Mouse (Mus musculus): ENCODE measurements around the gene Vmn1r205. TPM values are rescaled to one million over a fixed set of nuclear protein-coding genes. Genes with fewer than 3 reads are reported as not detected.
"Not testable (repeated sequence)": the region's sequence is repeated elsewhere in the genome, so short reads cannot be mapped to it uniquely, and the experiment has no call there.

Gene Vmn1r205
- polyA plus RNA-seq (2015; fragmentation: Nextera tagmentation; extraction: Ambion mirVana) = not detected in 2 replicates

GRCm38 (mm10) chr13:22592900-22593299 is at the start of gene Vmn1r205:
Gene Vmn1r205, minus strand, starts transcription at chr13:22593000.
- H3K27ac ChIP-seq (replicated peaks) = no peak within 1 kb of the TSS
- H3K9me3 ChIP-seq = no peaks in the 10 kb centered on the region
- no peaks in the 10 kb centered on the region for H3K36me3 ChIP-seq
- no peak for ATAC-seq (ENCODE audit: low read depth)
- H3K4me3 ChIP-seq = no peak within 1 kb of the TSS
- H3K9ac ChIP-seq = no peak within 1 kb of the TSS
- no peaks in the 10 kb centered on the region for H3K27me3 ChIP-seq
- H3K4me2 ChIP-seq = no peak within 1 kb of the TSS
- 83% methylated on average over 3 of the region's 3 CpGs for WGBS
- H3K4me1 ChIP-seq (replicated peaks) = no peaks in the 10 kb centered on the region

GRCm38 (mm10) chr13:22624151-22624550 is 31.4 kb upstream of the Vmn1r205 start, which contains the start of gene Vmn1r206:
Gene Vmn1r206, minus strand, starts transcription at chr13:22624251.
- not testable (repeated sequence) for H3K36me3 ChIP-seq; H3K4me3 ChIP-seq; H3K9ac ChIP-seq; H3K27ac ChIP-seq (replicated peaks); H3K4me2 ChIP-seq; H3K4me1 ChIP-seq (replicated peaks); H3K27me3 ChIP-seq; ATAC-seq (ENCODE audit: low read depth); H3K9me3 ChIP-seq

- WGBS = 86% methylated on average over 14 of the region's 14 CpGs
- ATAC-seq (ENCODE audit: low read depth); H3K27me3 ChIP-seq; H3K4me3 ChIP-seq; H3K36me3 ChIP-seq; H3K27ac ChIP-seq (replicated peaks); H3K9ac ChIP-seq; H3K4me2 ChIP-seq; H3K4me1 ChIP-seq (replicated peaks); H3K9me3 ChIP-seq: not testable (repeated sequence)
Observed at GRCm38 (mm10) chr13:22583336-22583735, 9.5 kb downstream of the Vmn1r205 start.

- ATAC-seq (ENCODE audit: low read depth); H3K27me3 ChIP-seq; H3K9me3 ChIP-seq; H3K36me3 ChIP-seq; H3K27ac ChIP-seq (replicated peaks); H3K4me2 ChIP-seq; H3K4me1 ChIP-seq (replicated peaks); H3K9ac ChIP-seq; H3K4me3 ChIP-seq: not testable (repeated sequence)
- 92% methylated on average over 3 of the region's 3 CpGs for WGBS
Observed at GRCm38 (mm10) chr13:22574911-22575310, 17.9 kb downstream of the Vmn1r205 start.

- WGBS = 64% methylated on average over 1 of the region's 1 CpGs
- not testable (repeated sequence) for H3K9ac ChIP-seq; H3K4me1 ChIP-seq (replicated peaks); H3K27me3 ChIP-seq; H3K4me2 ChIP-seq; H3K4me3 ChIP-seq; H3K36me3 ChIP-seq; H3K27ac ChIP-seq (replicated peaks); ATAC-seq (ENCODE audit: low read depth); H3K9me3 ChIP-seq
Observed at GRCm38 (mm10) chr13:22552898-22553297, 39.9 kb downstream of the Vmn1r205 start, which contains the start of gene Vmn1r204. Gene Vmn1r204, plus strand, starts transcription at chr13:22553198.

Other genes starting within 250 kb of the Vmn1r205 start
- not detected in 2 replicates for gene Vmn1r198, start 242.6 kb downstream of the Vmn1r205 start, polyA plus RNA-seq (2015; fragmentation: Nextera tagmentation; extraction: Ambion mirVana)
- gene Vmn1r199, start 213.2 kb downstream of the Vmn1r205 start, polyA plus RNA-seq (2015; fragmentation: Nextera tagmentation; extraction: Ambion mirVana) = not detected in 2 replicates
- gene Vmn1r200, start 202.6 kb downstream of the Vmn1r205 start, polyA plus RNA-seq (2015; fragmentation: Nextera tagmentation; extraction: Ambion mirVana) = not detected in 2 replicates
- not detected in 2 replicates for gene Vmn1r201, start 121.1 kb downstream of the Vmn1r205 start, polyA plus RNA-seq (2015; fragmentation: Nextera tagmentation; extraction: Ambion mirVana)
- gene Vmn1r202, start 87.6 kb downstream of the Vmn1r205 start, polyA plus RNA-seq (2015; fragmentation: Nextera tagmentation; extraction: Ambion mirVana) = not detected in 2 replicates
- gene Vmn1r203, start 74.9 kb downstream of the Vmn1r205 start, polyA plus RNA-seq (2015; fragmentation: Nextera tagmentation; extraction: Ambion mirVana) = not detected in 2 replicates
- gene Vmn1r204, start 39.8 kb downstream of the Vmn1r205 start, polyA plus RNA-seq (2015; fragmentation: Nextera tagmentation; extraction: Ambion mirVana) = not detected in 2 replicates
- gene Vmn1r206, start 31.3 kb upstream of the Vmn1r205 start, polyA plus RNA-seq (2015; fragmentation: Nextera tagmentation; extraction: Ambion mirVana) = not detected in 2 replicates
- not detected in 2 replicates for gene Vmn1r207-ps, start 136.6 kb upstream of the Vmn1r205 start, polyA plus RNA-seq (2015; fragmentation: Nextera tagmentation; extraction: Ambion mirVana)
- gene Vmn1r208, start 184.4 kb upstream of the Vmn1r205 start, polyA plus RNA-seq (2015; fragmentation: Nextera tagmentation; extraction: Ambion mirVana) = not detected in 2 replicates
- not detected in 2 replicates for gene Vmn1r209, start 216.7 kb upstream of the Vmn1r205 start, polyA plus RNA-seq (2015; fragmentation: Nextera tagmentation; extraction: Ambion mirVana)
- gene Vmn1r210, start 238.3 kb upstream of the Vmn1r205 start, polyA plus RNA-seq (2015; fragmentation: Nextera tagmentation; extraction: Ambion mirVana) = not detected in 2 replicates